ENCODE assay signal across 30 mouse cellular contexts in the genomic region with DNA sequence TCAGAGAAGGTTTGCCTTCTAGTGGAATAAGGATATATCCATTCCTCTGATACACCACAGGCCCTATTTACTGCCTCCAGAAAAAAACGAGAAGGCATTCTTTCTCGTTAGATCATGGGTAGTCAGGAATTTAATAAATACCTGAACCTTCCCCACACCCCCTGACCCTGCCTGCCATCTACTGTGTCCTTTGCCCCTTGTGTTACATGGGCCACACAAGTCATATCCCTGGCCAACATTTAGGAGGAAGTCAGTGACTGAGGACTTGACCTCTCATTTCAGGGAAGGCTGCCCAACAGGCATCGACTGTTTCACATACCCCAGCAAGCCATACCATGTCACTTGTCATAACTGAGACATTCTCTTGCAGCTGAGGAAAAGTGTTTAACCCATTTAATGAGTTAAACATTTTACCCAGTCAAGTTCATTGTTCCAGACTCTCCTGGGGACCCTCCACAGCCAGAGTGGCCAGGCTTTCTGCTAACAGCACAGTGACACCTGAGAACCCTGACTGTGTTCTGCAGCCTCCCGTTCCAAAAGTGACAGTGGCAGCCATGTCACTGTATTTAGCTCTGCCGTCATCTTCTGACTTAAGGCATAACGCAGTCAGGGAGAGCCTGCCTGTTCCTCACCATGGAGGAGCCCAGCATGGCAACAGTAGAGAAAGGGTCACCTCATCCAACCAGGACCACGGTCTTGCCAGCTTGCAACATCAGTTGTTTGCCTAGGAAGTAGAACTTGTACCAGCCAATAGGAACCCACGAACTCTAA.
DNase-seq lines count a peak whose midpoint lies in the region; ATAC-seq and TF ChIP-seq lines count a peak whose summit lies in the region.
"Had no signal": no experiment of that assay in that cellular context is flagged by ENCODE, and none has a peak within 500 bp of the region (broad histone marks: within the 10 kb centered on the region; RNA-seq: fewer than 3 reads in every experiment).

No protein-coding gene starts in this region.

- TF ChIP-seq POLR2A in liver, adult 2 months (IDR thresholded peaks at IDR 0.05; ENCODE audit: extremely low read depth, insufficient read depth, low read length): no peak
- no peak for TF ChIP-seq POLR2A in olfactory bulb, adult 2 months (IDR thresholded peaks at IDR 0.05; ENCODE audit: insufficient read depth, low read depth, low read length)

- no peak overlapping the region for H3K4me2 ChIP-seq in heart, postnatal 0 days (ENCODE audit: low read depth, low read length)
- no peak overlapping the region for H3K4me2 ChIP-seq in liver, postnatal 0 days (ENCODE audit: low read depth, low read length)
- H3K4me2 ChIP-seq: heart, embryonic 11.5 days; hindbrain, embryonic 12.5 days; intestine, embryonic 15.5 days; liver, embryonic 13.5 days; midbrain, embryonic 15.5 days; neural tube, embryonic 15.5 days had no signal

- H3K27me3 ChIP-seq in heart, postnatal 0 days (ENCODE audit: control insufficient read depth, insufficient read depth, low read length): no peaks in the 10 kb centered on the region
- no peaks in the 10 kb centered on the region for H3K27me3 ChIP-seq in liver, adult 2 months (ENCODE audit: control insufficient read depth, insufficient read depth, low read length)
- no peaks in the 10 kb centered on the region for H3K27me3 ChIP-seq in liver, postnatal 0 days (ENCODE audit: insufficient read depth, low read length)
- H3K27me3 ChIP-seq: hindbrain, embryonic 12.5 days; intestine, embryonic 15.5 days; liver, embryonic 13.5 days; midbrain, embryonic 15.5 days; neural tube, embryonic 15.5 days; Patski had no signal

- H3K4me1 ChIP-seq in heart, postnatal 0 days (ENCODE audit: control insufficient read depth, insufficient read depth): peaks cover 23% of the 10 kb centered on the region
- peaks cover 12% of the 10 kb centered on the region for H3K4me1 ChIP-seq in liver, adult 2 months (ENCODE audit: control insufficient read depth, insufficient read depth, low read length)
- H3K4me1 ChIP-seq in liver, postnatal 0 days (ENCODE audit: insufficient read depth): peaks cover 11% of the 10 kb centered on the region
- H3K4me1 ChIP-seq in olfactory bulb, adult 2 months (ENCODE audit: control insufficient read depth, insufficient read depth, low read length): peaks cover 43% of the 10 kb centered on the region

- H3K36me3 ChIP-seq in heart, postnatal 0 days (replicated peaks; ENCODE audit: control insufficient read depth, insufficient read depth, low read length): no peaks in the 10 kb centered on the region
- no peaks in the 10 kb centered on the region for H3K36me3 ChIP-seq in liver, adult 2 months (ENCODE audit: control insufficient read depth, insufficient read depth, low read length)
- no peaks in the 10 kb centered on the region for H3K36me3 ChIP-seq in liver, postnatal 0 days (replicated peaks; ENCODE audit: insufficient read depth, low read length)
- H3K36me3 ChIP-seq: hindbrain, embryonic 12.5 days; intestine, embryonic 15.5 days; liver, embryonic 13.5 days; midbrain, embryonic 10.5 days; midbrain, embryonic 15.5 days; neural tube, embryonic 15.5 days had no signal

- peak overlapping the region; percentile 21; the same call in 1 of the 2 replicates for H3K27ac ChIP-seq in heart, postnatal 0 days (ENCODE audit: low read depth)
- no peak overlapping the region for H3K27ac ChIP-seq in liver, adult 2 months (replicated peaks; ENCODE audit: insufficient read depth, low read depth, low read length)
- no peak overlapping the region for H3K27ac ChIP-seq in liver, postnatal 0 days (ENCODE audit: low read depth)
- H3K27ac ChIP-seq in olfactory bulb, adult 2 months (ENCODE audit: insufficient read depth, low read depth, low read length): 0 out of 2 replicates have a peak overlapping the region, but pooled peaks have one; percentile 8
- H3K27ac ChIP-seq: hindbrain, embryonic 12.5 days; hindbrain, postnatal 0 days; intestine, embryonic 15.5 days; liver, embryonic 13.5 days; macrophage; midbrain, embryonic 10.5 days; midbrain, embryonic 15.5 days; neural tube, embryonic 15.5 days; stomach, postnatal 0 days had no signal

- H3K4me3 ChIP-seq in heart, postnatal 0 days (ENCODE audit: low read depth, low read length): no peak overlapping the region
- no peak overlapping the region for H3K4me3 ChIP-seq in liver, adult 2 months (ENCODE audit: insufficient read depth, low read depth, low read length)
- H3K4me3 ChIP-seq in liver, postnatal 0 days (ENCODE audit: low read depth, low read length): no peak overlapping the region
- no peak overlapping the region for H3K4me3 ChIP-seq in olfactory bulb, adult 2 months (ENCODE audit: insufficient read depth, low read depth, low read length)
- H3K4me3 ChIP-seq: hindbrain, embryonic 12.5 days; intestine, embryonic 15.5 days; liver, embryonic 13.5 days; midbrain, embryonic 10.5 days; midbrain, embryonic 15.5 days; neural tube, embryonic 15.5 days had no signal

- no peak for TF ChIP-seq CTCF in heart, postnatal 0 days (IDR thresholded peaks at IDR 0.05; ENCODE audit: low read depth)
- TF ChIP-seq CTCF in liver, adult 2 months (IDR thresholded peaks at IDR 0.05; ENCODE audit: low read depth, low read length): no peak
- no peak for TF ChIP-seq CTCF in liver, postnatal 0 days (IDR thresholded peaks at IDR 0.05; ENCODE audit: low read depth)
- no peak for TF ChIP-seq CTCF in olfactory bulb, adult 2 months (IDR thresholded peaks at IDR 0.05; ENCODE audit: insufficient read depth, low read depth, low read length)

- H3K9me3 ChIP-seq in heart, postnatal 0 days (replicated peaks; ENCODE audit: control insufficient read depth, low read length): no peaks in the 10 kb centered on the region
- H3K9me3 ChIP-seq in liver, postnatal 0 days (ENCODE audit: low read length): no peaks in the 10 kb centered on the region
- H3K9me3 ChIP-seq: hindbrain, embryonic 12.5 days; intestine, embryonic 15.5 days; liver, embryonic 13.5 days; midbrain, embryonic 10.5 days; midbrain, embryonic 15.5 days; neural tube, embryonic 15.5 days had no signal

- TF ChIP-seq EP300 in heart, postnatal 0 days (IDR thresholded peaks at IDR 0.05; ENCODE audit: low read depth): no peak
- TF ChIP-seq EP300 in liver, postnatal 0 days (IDR thresholded peaks at IDR 0.05; ENCODE audit: low read depth): no peak

- 52% methylated on average over 8 of the region's 8 CpGs for WGBS in heart, postnatal 0 days
- WGBS in liver, adult 2 months: 48% methylated on average over 8 of the region's 8 CpGs
- WGBS in liver, postnatal 0 days (ENCODE audit: insufficient replicate concordance): 71% methylated on average over 8 of the region's 8 CpGs
- 77% methylated on average over 8 of the region's 8 CpGs for WGBS in olfactory bulb, adult 2 months

- no peak for ATAC-seq in heart, postnatal 0 days (ENCODE audit: insufficient read depth, low read depth)
- ATAC-seq in liver, postnatal 0 days: no peak
- no peak for ATAC-seq in frontal cortex, adult (ENCODE audit: low TSS enrichment)
- ATAC-seq: forebrain, embryonic 14.5 days; hindbrain, postnatal 0 days; intestine, embryonic 15.5 days; midbrain, embryonic 15.5 days; Patski had no signal

- peak; percentile 18 to 20 for DNase-seq in gastrocnemius, adult 8-10 months (ENCODE audit: low spot score in 2 of 2)
- no peak for DNase-seq in gastrocnemius, postnatal 4 days (ENCODE audit: low spot score in 2 of 2)
- no peak for DNase-seq in heart, postnatal 0 days (ENCODE audit: low spot score)
- no peak for DNase-seq in heart, postnatal 4 days
- peak; percentile 68 for DNase-seq in liver, adult 2 months (ENCODE audit: extremely low read depth, low read depth, low spot score)
- no peak for DNase-seq in liver, postnatal 0 days
- DNase-seq: adrenal gland, postnatal 10 days; cerebellum, adult 9-10 months; cerebellum, postnatal 36 days; layer of hippocampus, postnatal 36 days; left cerebral cortex, postnatal 4 days; liver, embryonic 13.5 days; lung, adult 2 months; lung, postnatal 10 days; right cerebral cortex, postnatal 25 days; thymus, adult 18-20 months; thymus, postnatal 36 days had no signal

- no peaks in the 10 kb centered on the region for H3K79me2 ChIP-seq in liver, adult 2 months (ENCODE audit: control insufficient read depth, insufficient read depth, low read length)

- H3K9ac ChIP-seq in heart, postnatal 0 days (replicated peaks; ENCODE audit: low read depth, low read length): no peak overlapping the region
- no peak overlapping the region for H3K9ac ChIP-seq in liver, adult 2 months (ENCODE audit: low read depth, low read length)
- H3K9ac ChIP-seq in liver, postnatal 0 days (replicated peaks): no peak overlapping the region
- H3K9ac ChIP-seq: hindbrain, embryonic 12.5 days; intestine, embryonic 15.5 days; liver, embryonic 13.5 days; midbrain, embryonic 15.5 days; neural tube, embryonic 15.5 days had no signal

Comparison
In these comparisons a context has a peak if more than half of its experiments do, and no peak if none do; other contexts are left out.
1. DNase-seq: peak in gastrocnemius, adult 8-10 months (2 of 2) and liver, adult 2 months (single experiment); none in gastrocnemius, postnatal 4 days (0 of 2), heart, postnatal 0 days (single experiment), heart, postnatal 4 days (single experiment) and liver, postnatal 0 days (single experiment).
2. H3K27ac ChIP-seq: peak in heart, postnatal 0 days (single experiment) and olfactory bulb, adult 2 months (single experiment); none in liver, adult 2 months (single experiment) and liver, postnatal 0 days (single experiment).